Mouse (Mus musculus) myocyte (in vitro differentiated cells): ENCODE measurements around the gene Dennd1c.

Source experiments
- CEBPB ChIP-seq: IDR thresholded peaks from 2 replicates; pipeline ENCODE4 v1.6.1; 2011; ENCODE audit warnings: mild to moderate bottlenecking, moderate library complexity; ENCODE audit not compliant: poor library complexity, insufficient read depth, severe bottlenecking
- E2F4 ChIP-seq: IDR thresholded peaks from one replicate; pipeline ENCODE4 v1.6.1; 2011; ENCODE audit warnings: mild to moderate bottlenecking, control low read depth, moderate library complexity; ENCODE audit not compliant: insufficient read depth
- MAX ChIP-seq: IDR thresholded peaks from one replicate; pipeline ENCODE4 v1.6.1; 2011; ENCODE audit warnings: low read depth, mild to moderate bottlenecking, control low read depth
- MYOD1 ChIP-seq, 3 experiments: IDR thresholded peaks; one replicate each; pipeline ENCODE4 v1.6.1; 2011; ENCODE audit warnings: control low read depth in 2 of 3, low read depth in 2 of 3, mild to moderate bottlenecking in 2 of 3, moderate library complexity in 1 of 3; ENCODE audit not compliant: insufficient read length in 2 of 3, control insufficient read depth in 1 of 3
- MYOG ChIP-seq, 3 experiments: IDR thresholded peaks; one replicate each; pipeline ENCODE4 v1.6.1; 2011; ENCODE audit warnings: control low read depth in 2 of 3, low read depth in 2 of 3, mild to moderate bottlenecking in 2 of 3; ENCODE audit not compliant: insufficient read length in 2 of 3, control insufficient read depth in 1 of 3, insufficient read depth in 1 of 3
- POLR2A ChIP-seq: IDR thresholded peaks from one replicate; pipeline ENCODE4 v1.6.1; 2011; ENCODE audit warnings: low read depth, mild to moderate bottlenecking, control low read depth, moderate library complexity; ENCODE audit not compliant: insufficient read length
- POLR2AphosphoS2 ChIP-seq: IDR thresholded peaks from one replicate; pipeline ENCODE4 v1.6.1; 2011; ENCODE audit warnings: low read depth, control low read depth; ENCODE audit not compliant: insufficient read length
- REST ChIP-seq: IDR thresholded peaks from one replicate; pipeline ENCODE4 v1.6.1; 2011; ENCODE audit warnings: mild to moderate bottlenecking, control low read depth, moderate library complexity; ENCODE audit not compliant: insufficient read depth, insufficient read length
- SRF ChIP-seq: IDR thresholded peaks from one replicate; pipeline ENCODE4 v1.6.1; 2011; ENCODE audit warnings: low read depth; ENCODE audit not compliant: control insufficient read depth, insufficient read length
- TCF12 ChIP-seq: IDR thresholded peaks from one replicate; pipeline ENCODE4 v1.6.1; 2011; ENCODE audit warnings: mild to moderate bottlenecking, control low read depth; ENCODE audit not compliant: poor library complexity, insufficient read depth, severe bottlenecking
- TCF3 ChIP-seq: IDR thresholded peaks from one replicate; pipeline ENCODE4 v1.6.1; 2011; ENCODE audit warnings: low read depth, control low read depth; ENCODE audit not compliant: insufficient read length
- USF1 ChIP-seq: IDR thresholded peaks from one replicate; pipeline ENCODE4 v1.6.1; 2011; ENCODE audit warnings: low read depth, mild to moderate bottlenecking, control low read depth, moderate library complexity

- no peak for TF ChIP-seq MAX
- peak in 1 of 3 experiments; percentile 53 for TF ChIP-seq MYOG (IDR thresholded peaks at IDR 0.05; ENCODE audit: control insufficient read depth in 1 of 3, insufficient read depth in 1 of 3, insufficient read length in 2 of 3, low read depth in 2 of 3)
- TF ChIP-seq POLR2A, result no peak
- no peak for TF ChIP-seq TCF3
- TF ChIP-seq USF1, result no peak
- no peak for TF ChIP-seq POLR2AphosphoS2
- TF ChIP-seq CEBPB, result no peak
- TF ChIP-seq E2F4, result no peak
- no peak for TF ChIP-seq SRF
- TF ChIP-seq MYOD1 (IDR thresholded peaks at IDR 0.05; ENCODE audit: control insufficient read depth in 1 of 3, insufficient read length in 2 of 3, low read depth in 2 of 3), result peak in 1 of 3 experiments; percentile 9
- TF ChIP-seq TCF12, result no peak
- TF ChIP-seq REST, result no peak
Measured at GRCm38 (mm10) chr17:57070699-57071098, 7.6 kb downstream of the Dennd1c start.
